ENCODE assay signal across 7 mouse cellular contexts in genomic region chr17:44261594-44262202, GRCm38 (mm10).
DNase-seq lines count a peak whose midpoint lies in the region; ATAC-seq lines count a peak whose summit lies in the region.

No protein-coding gene starts in this region.

- H3K27me3 ChIP-seq in forebrain, embryonic 14.5 days (replicated peaks; ENCODE audit: control insufficient read depth, insufficient read depth, low read length): no peaks in the 10 kb centered on the region
- H3K27me3 ChIP-seq in hindbrain, embryonic 12.5 days: peaks cover 15% of the 10 kb centered on the region

- no peaks in the 10 kb centered on the region for H3K9me3 ChIP-seq in forebrain, embryonic 14.5 days (replicated peaks; ENCODE audit: control insufficient read depth, low read length)
- no peaks in the 10 kb centered on the region for H3K9me3 ChIP-seq in hindbrain, embryonic 12.5 days (replicated peaks)

- H3K36me3 ChIP-seq in forebrain, embryonic 14.5 days (ENCODE audit: control insufficient read depth, insufficient read depth, low read length): no peaks in the 10 kb centered on the region
- no peaks in the 10 kb centered on the region for H3K36me3 ChIP-seq in hindbrain, embryonic 12.5 days

- DNase-seq in NIH3T3 (ENCODE audit: low read depth): peak; percentile 92
- DNase-seq in c-Kit-positive CD71-negative TER-119-negative erythroid progenitor cells, embryonic 14.5 days (ENCODE audit: low read depth): peak; percentile 57
- peak; percentile 86 for DNase-seq in forebrain, embryonic 14.5 days (ENCODE audit: low spot score)
- peak; percentile 15 for DNase-seq in left cerebral cortex, adult 11 months (ENCODE audit: low spot score)
- peak; percentile 21 for DNase-seq in right cerebral cortex, postnatal 25 days

- no peak overlapping the region for H3K4me3 ChIP-seq in forebrain, embryonic 14.5 days (ENCODE audit: low read depth, low read length)
- no peak overlapping the region for H3K4me3 ChIP-seq in hindbrain, embryonic 12.5 days

- no peak overlapping the region for H3K9ac ChIP-seq in forebrain, embryonic 14.5 days (ENCODE audit: low read length)
- no peak overlapping the region for H3K9ac ChIP-seq in hindbrain, embryonic 12.5 days

- 41% methylated on average over 9 of the region's 15 CpGs for WGBS in forebrain, embryonic 14.5 days
- 39% methylated on average over 8 of the region's 15 CpGs for WGBS in hindbrain, embryonic 12.5 days

- peak; percentile 91 for ATAC-seq in forebrain, embryonic 14.5 days
- ATAC-seq in hindbrain, embryonic 12.5 days (ENCODE audit: low FRiP score): peak; percentile 85
- ATAC-seq in megakaryocyte-erythroid progenitor cell, adult 5-6 weeks (replicated peaks; ENCODE audit: low FRiP score, low TSS enrichment, poor library complexity, severe bottlenecking): peak; percentile 77

- H3K4me2 ChIP-seq in forebrain, embryonic 14.5 days (ENCODE audit: low read length): no peak overlapping the region
- peak overlapping the region; percentile 38 for H3K4me2 ChIP-seq in hindbrain, embryonic 12.5 days (replicated peaks)

- H3K4me1 ChIP-seq in forebrain, embryonic 14.5 days (ENCODE audit: control insufficient read depth, insufficient read depth, low read length): no peaks in the 10 kb centered on the region
- H3K4me1 ChIP-seq in hindbrain, embryonic 12.5 days: no peaks in the 10 kb centered on the region

- no peak overlapping the region for H3K27ac ChIP-seq in forebrain, embryonic 14.5 days (ENCODE audit: low read depth, low read length)
- no peak overlapping the region for H3K27ac ChIP-seq in hindbrain, embryonic 12.5 days

Comparison
In these comparisons a context has a peak if more than half of its experiments do, and no peak if none do; other contexts are left out.
1. DNase-seq: peak in every context shown above with its lines; median percentile 92 in NIH3T3; 86 in forebrain, embryonic 14.5 days; 57 in c-Kit-positive CD71-negative TER-119-negative erythroid progenitor cells, embryonic 14.5 days; 21 in right cerebral cortex, postnatal 25 days; 15 in left cerebral cortex, adult 11 months.